Mouse (Mus musculus): Measurements from ENCODE around the gene Olfr1200.

Gene Olfr1200

GRCm38 (mm10) chr2:88770388-88770787 lies at the start of gene Olfr1200:
Gene Olfr1200 (minus strand): TSS chr2:88770488.
- no peak for DNase-seq (ENCODE audit: low spot score)

DNA sequence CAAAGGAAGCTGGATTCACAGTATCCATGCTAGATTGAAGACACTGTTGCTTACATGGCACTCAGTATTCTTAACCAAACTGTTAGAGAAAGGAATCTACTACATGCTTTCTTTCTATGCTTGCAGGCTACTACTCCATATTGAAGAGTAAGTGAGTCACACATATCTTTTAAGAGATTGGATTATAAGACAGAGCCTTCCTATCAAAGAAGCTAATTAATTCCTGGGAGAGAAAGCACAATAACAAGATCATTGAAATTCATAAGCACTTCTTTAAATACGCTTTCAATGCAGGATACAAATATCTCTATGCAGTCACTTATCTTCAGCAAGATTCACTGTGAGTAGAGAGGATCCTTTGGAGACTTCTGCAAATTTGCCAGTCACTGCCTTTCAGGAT lies 43.9 kb upstream of the Olfr1200 start, which contains the start of gene Olfr1202:
TSS of gene Olfr1202 (plus strand) at position 301 of the 400 bp plus-strand sequence.
- DNase-seq (ENCODE audit: low spot score): no peak

- no peak for DNase-seq (ENCODE audit: low spot score)
Observed at GRCm38 (mm10) chr2:88792736-88793135, 22.4 kb upstream of the Olfr1200 start, which contains the start of gene Olfr1201. Gene Olfr1201 (plus strand): TSS chr2:88793036.

- no peak for DNase-seq (ENCODE audit: low spot score)
Observed at GRCm38 (mm10) chr2:88760369-88760768, 9.9 kb downstream of the Olfr1200 start, which contains the start of gene Olfr1199. Gene Olfr1199 (minus strand): TSS chr2:88760469.

DNA sequence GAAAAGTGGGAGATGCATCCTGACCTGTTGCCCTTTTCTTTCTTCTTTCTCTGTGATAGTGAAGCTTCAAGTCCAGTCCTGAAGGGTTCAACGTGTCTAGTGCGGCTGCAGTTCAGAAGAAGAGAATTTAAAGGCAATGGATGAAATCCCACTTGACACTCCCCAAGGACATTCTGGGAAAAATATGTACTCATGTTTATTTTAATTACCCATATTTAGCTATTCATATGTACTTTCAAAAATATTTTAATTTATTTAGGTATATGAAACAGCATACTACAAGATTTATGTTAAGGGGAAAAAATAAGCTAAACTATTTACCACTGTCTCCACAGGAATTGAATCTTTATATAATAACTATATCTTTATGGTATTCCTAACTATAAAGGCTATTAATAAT lies 19.0 kb downstream of the Olfr1200 start, which contains the start of gene Olfr1198:
TSS of gene Olfr1198 (minus strand) at position 101 of the 400 bp plus-strand sequence.
- no peak for DNase-seq (ENCODE audit: low spot score)

GRCm38 (mm10) chr2:88743379-88743778 lies 26.9 kb downstream of the Olfr1200 start:
- no peak for DNase-seq (ENCODE audit: low spot score)

DNA sequence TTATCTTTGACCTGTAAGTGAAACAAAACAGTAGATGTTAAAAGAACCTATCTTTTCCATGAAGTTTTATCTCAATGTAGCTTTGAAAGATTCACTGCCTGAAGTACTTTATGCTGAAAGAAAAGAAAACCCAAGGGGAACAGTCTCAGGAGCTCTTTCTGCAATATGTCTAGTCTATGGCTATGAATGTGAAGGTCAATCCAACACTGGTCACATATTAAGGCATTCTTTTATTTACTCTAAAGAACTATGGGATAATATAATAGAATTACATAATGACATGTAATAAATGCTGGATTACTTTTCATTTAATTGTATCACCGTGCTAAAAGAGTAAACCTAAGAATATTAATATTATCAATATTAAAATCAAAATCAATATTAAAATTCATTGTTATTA lies 38.0 kb downstream of the Olfr1200 start, which contains the start of gene Olfr1197:
TSS of gene Olfr1197 (minus strand) at position 101 of the 400 bp plus-strand sequence.
- DNase-seq (ENCODE audit: low spot score): no peak
